Mouse (Mus musculus) lung, adult 2 months (tissue): ENCODE measurements around the gene Tdg.

Experiments used
- CTCF ChIP-seq: fragments of 200-500 bp; IDR thresholded peaks from 2 replicates; pipeline ENCODE4 v1.5.1; 2011; ENCODE audit warnings: mild to moderate bottlenecking, low read length, control low read depth; ENCODE audit not compliant: insufficient read depth
- POLR2A ChIP-seq: fragments of 200-500 bp; IDR thresholded peaks from 2 replicates; pipeline ENCODE4 v1.6.1; 2011; ENCODE audit warnings: low read depth, mild to moderate bottlenecking, control low read depth, low read length, borderline replicate concordance; ENCODE audit errors: extremely low read depth

GRCm38 (mm10) chr10:82697305-82697898, 67.8 kb downstream of the Tdg start:
- TF ChIP-seq CTCF = no peak
- TF ChIP-seq POLR2A = no peak
